Mouse (Mus musculus) bone marrow macrophage, adult 2 months (primary cell): ENCODE measurements at regions not wholly inside any gene's neighbourhood (a gene's known extent, or its start where the extent isn't known, plus 50 kb on each side); places are given as distances from the start of the nearest gene placed in this dataset.

ENCODE experiments used
- CTCF ChIP-seq: IDR thresholded peaks from 2 replicates; pipeline ENCODE4 v1.5.1; 2012; ENCODE audit warnings: low read depth, mild to moderate bottlenecking, low read length, moderate library complexity
- POLR2A ChIP-seq: IDR thresholded peaks from 2 replicates; pipeline ENCODE4 v1.6.1; 2012; ENCODE audit warnings: mild to moderate bottlenecking, low read depth, low read length, borderline replicate concordance

- no peak for TF ChIP-seq POLR2A
- no peak for TF ChIP-seq CTCF
Measured at GRCm38 (mm10) chr7:136414808-136415207, 479.6 kb upstream of the Mgmt start.
